Mouse (Mus musculus) A20 (cell line): ENCODE data around the gene Stk40.

Experiments used
- DNase-seq: peaks from one replicate; pipeline ENCODE4 v3.0.0-alpha.2; 2011; ENCODE audit warnings: low read depth, low spot score

Gene Stk40

GRCm38 (mm10) chr4:126097711-126098253 lies 6.0 kb upstream of the Stk40 start:
- no peak for DNase-seq

GRCm38 (mm10) chr4:126099365-126099764 lies 4.4 kb upstream of the Stk40 start:
- DNase-seq: no peak

- no peak for DNase-seq
Measured at GRCm38 (mm10) chr4:126100764-126101163, 3.0 kb upstream of the Stk40 start.

GRCm38 (mm10) chr4:126102061-126102841 lies 1.5 kb upstream of the Stk40 start:
- peak; percentile 33 for DNase-seq

- DNase-seq: peak; percentile 86
Measured at GRCm38 (mm10) chr4:126103057-126103581, 638 bp upstream of the Stk40 start.

- peak; percentile 59 for DNase-seq
Measured at GRCm38 (mm10) chr4:126104261-126105075, 711 bp downstream of the Stk40 start.

GRCm38 (mm10) chr4:126105131-126105783 lies 1.5 kb downstream of the Stk40 start:
- no peak for DNase-seq

GRCm38 (mm10) chr4:126108061-126108740 lies 4.4 kb downstream of the Stk40 start:
- no peak for DNase-seq

GRCm38 (mm10) chr4:126109613-126110373 lies 6.0 kb downstream of the Stk40 start:
- DNase-seq: no peak

- peak; percentile 89 for DNase-seq
Measured at GRCm38 (mm10) chr4:126110374-126111152, 6.8 kb downstream of the Stk40 start.

GRCm38 (mm10) chr4:126111153-126111549 lies 7.4 kb downstream of the Stk40 start:
- no peak for DNase-seq

GRCm38 (mm10) chr4:126113243-126113642 lies 9.5 kb downstream of the Stk40 start:
- DNase-seq: no peak

GRCm38 (mm10) chr4:126113943-126114342 lies 10.2 kb downstream of the Stk40 start:
- peak; percentile 67 for DNase-seq

- DNase-seq: no peak
Measured at GRCm38 (mm10) chr4:126115411-126115810, 11.7 kb downstream of the Stk40 start.

GRCm38 (mm10) chr4:126115871-126116521 lies 12.2 kb downstream of the Stk40 start:
- no peak for DNase-seq

GRCm38 (mm10) chr4:126117116-126117515 lies 13.4 kb downstream of the Stk40 start:
- no peak for DNase-seq

GRCm38 (mm10) chr4:126118651-126119050 lies 14.9 kb downstream of the Stk40 start:
- no peak for DNase-seq

GRCm38 (mm10) chr4:126119051-126119450 lies 15.3 kb downstream of the Stk40 start:
- DNase-seq: no peak

GRCm38 (mm10) chr4:126120052-126120451 lies 16.3 kb downstream of the Stk40 start:
- DNase-seq: no peak
